Mouse (Mus musculus) layer of hippocampus, adult 2 months (tissue): ENCODE measurements at regions not wholly inside any gene's neighbourhood (a gene's known extent, or its start where the extent isn't known, plus 50 kb on each side); places are given as distances from the start of the nearest gene placed in this dataset.

Experiments
- DNase-seq, 2 experiments: peaks; one replicate each; pipeline ENCODE4 v3.0.0; 2022; ENCODE audit warnings: low spot score in 2 of 2
- H3K27ac ChIP-seq: fragments of 200-600 bp; 2 replicates; pipeline ENCODE4 v1.8.1; 2022
- H3K4me3 ChIP-seq: fragments of 200-600 bp; 2 replicates; pipeline ENCODE4 v1.8.1; 2022; ENCODE audit warnings: mild to moderate bottlenecking
- CTCF ChIP-seq: fragments of 200-600 bp; conservative IDR thresholded peaks from 2 replicates; pipeline ENCODE4 v1.8.1; 2022; ENCODE audit warnings: antibody characterized with exemption, mild to moderate bottlenecking, moderate library complexity

GRCm38 (mm10) chr5:118339676-118340661 is 94.9 kb downstream of the 2410131K14Rik start:
- no peak for TF ChIP-seq CTCF
- H3K4me3 ChIP-seq, result no peak overlapping the region
- no peak for DNase-seq
- no peak overlapping the region for H3K27ac ChIP-seq

GRCm38 (mm10) chr5:118343444-118344320 is 98.7 kb downstream of the 2410131K14Rik start:
- Histone ChIP-seq H3K4me3 (peak overlapping the region; percentile 2; the same call in 1 of the 2 replicates), H3K27ac (peak overlapping the region; percentile 65; the same call in 1 of the 2 replicates)
- peak; percentile 35 to 40 for DNase-seq
- 0 out of 2 replicates have a peak, but pooled peaks have one; percentile 8 for TF ChIP-seq CTCF

GRCm38 (mm10) chr5:118345226-118345625 is 100.2 kb downstream of the 2410131K14Rik start:
- DNase-seq, result no peak
- H3K27ac ChIP-seq, result no peak overlapping the region
- no peak for TF ChIP-seq CTCF
- H3K4me3 ChIP-seq, result no peak overlapping the region

- DNase-seq, result no peak
- H3K27ac ChIP-seq, result no peak overlapping the region
- no peak for TF ChIP-seq CTCF
- no peak overlapping the region for H3K4me3 ChIP-seq
Measured at GRCm38 (mm10) chr5:118349057-118349456, 104.0 kb downstream of the 2410131K14Rik start.

GRCm38 (mm10) chr5:118351301-118351700 is 106.3 kb downstream of the 2410131K14Rik start:
- no peak for DNase-seq
- Histone ChIP-seq H3K27ac (no peak overlapping the region), H3K4me3 (no peak overlapping the region)
- TF ChIP-seq CTCF, result no peak

- TF ChIP-seq CTCF, result no peak
- Histone ChIP-seq H3K4me3 (no peak overlapping the region), H3K27ac (no peak overlapping the region)
- no peak for DNase-seq
Measured at GRCm38 (mm10) chr5:118352142-118352541, 107.1 kb downstream of the 2410131K14Rik start.

- no peak for DNase-seq
- TF ChIP-seq CTCF, result no peak
- no peak overlapping the region for H3K4me3 ChIP-seq
- no peak overlapping the region for H3K27ac ChIP-seq
Measured at GRCm38 (mm10) chr5:118353061-118353460, 108.0 kb downstream of the 2410131K14Rik start.

- Histone ChIP-seq H3K27ac (no peak overlapping the region), H3K4me3 (no peak overlapping the region)
- TF ChIP-seq CTCF, result no peak
- no peak for DNase-seq
Measured at GRCm38 (mm10) chr5:118353689-118354088, 108.7 kb downstream of the 2410131K14Rik start.

- TF ChIP-seq CTCF, result no peak
- no peak overlapping the region for H3K27ac ChIP-seq
- H3K4me3 ChIP-seq, result no peak overlapping the region
- no peak for DNase-seq
Measured at GRCm38 (mm10) chr5:118354127-118354526, 109.1 kb downstream of the 2410131K14Rik start.

GRCm38 (mm10) chr5:118354871-118355270 is 109.8 kb downstream of the 2410131K14Rik start:
- no peak for DNase-seq
- no peak overlapping the region for H3K4me3 ChIP-seq
- no peak overlapping the region for H3K27ac ChIP-seq
- no peak for TF ChIP-seq CTCF

- no peak for DNase-seq
- no peak for TF ChIP-seq CTCF
- H3K27ac ChIP-seq, result no peak overlapping the region
Measured at GRCm38 (mm10) chr5:118355287-118355686, 110.3 kb downstream of the 2410131K14Rik start.

GRCm38 (mm10) chr5:118355691-118356337 is 110.8 kb downstream of the 2410131K14Rik start:
- TF ChIP-seq CTCF, result no peak
- Histone ChIP-seq H3K27ac (no peak overlapping the region), H3K4me3 (no peak overlapping the region)
- DNase-seq, result no peak

More at GRCm38 (mm10) chr5:118355287-118355686, 110.3 kb downstream of the 2410131K14Rik start:
- no peak overlapping the region for H3K4me3 ChIP-seq
